Mouse (Mus musculus) layer of hippocampus, postnatal 10 days (tissue): ENCODE results near the gene Armc9. TPM values are rescaled to one million over a fixed set of nuclear protein-coding genes. Genes with fewer than 3 reads are reported as not detected.

Experiments used
- DNase-seq, 2 experiments: peaks; one replicate each; pipeline ENCODE4 v3.0.0; 2021; ENCODE audit warnings: low spot score in 2 of 2
- total RNA-seq, 2 experiments: library from RNA; stranded (reverse); gene quantifications; 2 replicates each; pipeline ENCODE4 v1.2.3; 2021

The Armc9 gene
- total RNA-seq, 2 experiments from 2014 or later = 38.8 to 40.3 TPM

DNA sequence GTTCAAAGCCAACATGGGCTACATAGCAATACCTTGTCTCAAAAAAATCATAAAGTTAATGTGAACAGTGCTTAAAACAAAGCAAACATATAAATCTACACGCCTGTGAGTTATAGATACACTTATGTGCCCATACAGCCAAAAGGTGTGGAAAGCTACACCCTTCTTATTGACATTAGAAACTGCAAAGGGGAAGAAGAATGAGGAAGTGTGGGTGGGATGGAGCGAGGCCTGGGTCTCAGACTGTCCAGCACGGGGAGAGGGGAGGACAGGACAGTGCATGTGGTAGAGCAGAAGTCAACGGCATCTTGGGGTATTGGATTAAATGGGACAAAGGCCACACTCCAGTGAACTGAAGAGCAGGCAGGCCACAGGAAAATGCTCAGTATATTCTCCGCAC lies 61.8 kb downstream of the Armc9 start:
- DNase-seq = no peak

DNA sequence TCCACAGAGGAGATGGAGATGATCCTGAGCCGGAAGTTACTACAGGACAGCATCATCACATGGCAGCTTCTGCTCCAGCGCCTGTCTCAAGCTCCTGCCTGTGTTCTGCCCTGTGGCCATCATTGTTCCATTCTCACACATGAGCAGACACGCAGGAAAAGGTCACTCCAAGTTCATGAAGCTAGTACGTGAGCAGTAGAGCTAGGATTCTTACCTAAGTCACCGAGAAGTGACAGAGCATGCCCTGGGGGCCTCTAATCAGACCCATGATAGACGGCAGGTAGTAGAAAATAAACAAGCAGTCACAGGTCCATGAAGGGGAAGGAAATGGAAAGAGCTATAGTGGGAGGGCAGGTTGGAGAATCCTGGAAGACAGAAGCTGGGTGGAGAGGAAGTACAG lies 63.4 kb downstream of the Armc9 start:
- DNase-seq = no peak

GRCm38 (mm10) chr1:86225195-86225594 lies 70.6 kb downstream of the Armc9 start:
- no peak for DNase-seq

DNA sequence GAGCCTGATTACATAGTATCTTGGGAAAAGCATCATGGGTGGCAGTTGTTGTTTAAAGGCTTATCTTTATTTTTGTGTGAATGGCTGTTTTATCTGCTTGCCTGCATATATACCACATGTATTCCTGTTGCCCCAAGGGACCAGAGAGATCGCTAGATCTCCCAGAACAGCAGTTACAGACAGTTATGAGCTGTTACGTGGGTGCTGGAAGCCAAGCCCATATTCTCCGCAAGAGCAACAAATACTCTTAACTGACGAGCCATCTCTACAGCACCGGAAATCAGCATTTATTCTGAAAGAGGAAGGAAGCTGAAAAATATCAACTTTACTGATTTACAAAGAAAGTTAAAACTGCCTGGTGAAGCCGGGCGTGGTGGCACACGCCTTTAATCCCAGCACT lies 74.1 kb downstream of the Armc9 start:
- DNase-seq = no peak

DNA sequence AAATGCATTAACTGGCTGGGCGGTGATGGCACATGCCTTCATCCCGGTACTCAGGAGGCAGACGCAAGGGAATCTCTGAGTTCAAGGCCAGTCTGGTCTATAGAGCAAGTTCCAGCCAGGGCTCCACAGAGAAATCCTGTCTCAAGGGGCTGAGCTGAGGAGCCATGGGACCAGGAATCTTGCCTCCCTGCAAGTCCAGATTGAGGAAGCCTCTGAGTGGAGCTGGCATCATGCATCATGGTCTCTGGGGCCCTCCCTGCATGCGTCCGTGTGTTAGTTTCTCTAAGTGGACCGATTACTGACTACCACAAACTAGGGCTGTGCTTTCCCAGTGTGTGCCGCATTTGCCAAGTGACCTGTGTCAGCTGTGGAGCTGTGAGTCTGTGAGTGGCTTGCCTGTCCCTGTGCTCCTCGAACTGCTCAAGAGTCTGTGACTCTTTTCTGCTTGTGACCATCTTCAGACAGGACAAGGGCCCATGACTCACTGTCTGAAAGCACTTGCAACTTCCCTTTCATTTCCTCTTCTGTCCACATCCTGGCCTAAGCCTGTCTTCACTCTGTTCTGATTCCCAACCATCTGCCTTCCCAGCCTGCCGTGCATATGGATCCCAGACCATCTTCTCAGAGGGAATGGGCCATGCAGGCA lies 74.7 kb downstream of the Armc9 start:
- no peak for DNase-seq

DNA sequence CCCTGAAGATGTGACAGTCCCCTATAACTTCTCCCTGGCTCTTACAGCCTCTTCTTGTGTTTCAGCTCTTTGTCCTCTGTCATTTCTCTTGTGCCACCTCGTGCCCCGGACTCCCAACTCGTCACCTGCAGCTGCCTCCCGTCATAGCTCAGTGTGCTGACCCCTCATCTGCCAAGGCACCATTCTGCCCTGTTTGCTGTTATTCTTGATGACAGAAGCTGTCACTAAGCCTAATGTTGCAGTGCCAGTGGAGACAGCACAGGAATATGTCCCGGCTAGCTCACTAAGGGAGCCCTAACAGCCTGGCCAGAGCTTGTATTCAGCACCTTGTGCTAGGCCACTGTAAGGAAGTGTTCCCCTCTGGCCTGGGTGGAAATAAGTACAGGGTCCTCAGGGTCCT lies 78.1 kb downstream of the Armc9 start:
- DNase-seq = no peak

- DNase-seq = no peak
These were observed 79.2 kb downstream of the Armc9 start for GRCm38 (mm10) chr1:86233808-86234207.

DNA sequence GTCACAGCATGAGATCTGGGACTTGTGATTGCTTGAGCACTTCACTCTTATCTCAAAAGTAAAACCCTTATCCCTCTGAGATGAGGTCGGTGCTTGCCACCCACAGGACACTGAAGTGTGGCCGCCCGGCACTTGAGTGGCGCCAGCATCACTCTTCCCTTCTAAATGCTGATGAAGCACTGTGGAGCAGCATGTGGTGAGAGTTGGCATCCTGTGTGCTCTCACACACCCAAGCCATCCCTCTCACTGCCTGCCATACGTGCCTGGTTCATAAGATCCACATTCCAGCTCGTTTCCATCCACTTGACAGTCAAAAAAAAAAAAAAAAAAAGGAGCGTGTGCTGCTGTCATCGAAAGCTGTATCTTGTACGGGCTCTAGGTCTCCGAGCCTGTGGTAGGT lies 80.5 kb downstream of the Armc9 start:
- no peak for DNase-seq

GRCm38 (mm10) chr1:86236442-86236841 lies 81.9 kb downstream of the Armc9 start:
- DNase-seq = peak in 1 of 2 experiments; percentile 27

GRCm38 (mm10) chr1:86239010-86239409 lies 84.4 kb downstream of the Armc9 start:
- DNase-seq = no peak

DNA sequence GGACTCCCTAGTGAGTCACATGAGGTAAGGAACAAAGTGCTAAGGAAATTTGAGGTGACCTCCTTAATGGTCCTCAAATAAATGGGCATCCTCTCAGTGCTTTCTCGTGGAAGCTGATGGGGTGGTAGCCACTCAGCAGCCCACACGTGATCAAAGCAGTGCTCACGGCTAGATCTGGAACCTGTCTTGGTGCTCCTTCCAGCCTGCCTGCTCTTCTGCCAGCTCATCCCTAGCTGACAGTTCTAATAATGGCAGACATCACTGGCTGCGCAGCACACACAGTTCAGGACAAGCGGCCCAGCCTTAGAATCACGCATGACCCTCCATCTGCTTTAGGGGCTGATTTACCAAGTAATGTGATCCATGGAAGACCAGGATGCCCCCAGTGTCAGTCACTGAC lies 85.3 kb downstream of the Armc9 start:
- DNase-seq = no peak

- no peak for DNase-seq
These were observed 86.4 kb downstream of the Armc9 start for GRCm38 (mm10) chr1:86240959-86241358.

DNA sequence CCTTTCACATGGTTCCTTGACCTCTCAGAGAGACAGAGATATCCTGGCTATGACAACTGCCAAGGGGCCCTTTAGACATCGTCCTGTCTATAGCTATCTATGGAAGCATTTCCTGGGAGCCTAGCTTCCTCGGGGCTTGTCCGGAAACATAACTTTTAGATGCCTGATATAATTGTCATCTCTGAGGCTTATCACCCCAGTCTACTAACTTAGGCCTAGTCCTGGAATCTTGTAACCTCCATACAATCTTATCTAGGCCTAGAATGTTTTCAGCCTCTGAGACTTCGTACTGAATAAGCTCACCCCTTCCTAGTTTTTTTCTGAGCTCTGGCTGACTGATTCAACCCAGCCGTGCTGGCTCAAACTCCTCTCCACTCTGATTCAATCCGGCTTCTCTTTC lies 88.9 kb downstream of the Armc9 start:
- no peak for DNase-seq

DNA sequence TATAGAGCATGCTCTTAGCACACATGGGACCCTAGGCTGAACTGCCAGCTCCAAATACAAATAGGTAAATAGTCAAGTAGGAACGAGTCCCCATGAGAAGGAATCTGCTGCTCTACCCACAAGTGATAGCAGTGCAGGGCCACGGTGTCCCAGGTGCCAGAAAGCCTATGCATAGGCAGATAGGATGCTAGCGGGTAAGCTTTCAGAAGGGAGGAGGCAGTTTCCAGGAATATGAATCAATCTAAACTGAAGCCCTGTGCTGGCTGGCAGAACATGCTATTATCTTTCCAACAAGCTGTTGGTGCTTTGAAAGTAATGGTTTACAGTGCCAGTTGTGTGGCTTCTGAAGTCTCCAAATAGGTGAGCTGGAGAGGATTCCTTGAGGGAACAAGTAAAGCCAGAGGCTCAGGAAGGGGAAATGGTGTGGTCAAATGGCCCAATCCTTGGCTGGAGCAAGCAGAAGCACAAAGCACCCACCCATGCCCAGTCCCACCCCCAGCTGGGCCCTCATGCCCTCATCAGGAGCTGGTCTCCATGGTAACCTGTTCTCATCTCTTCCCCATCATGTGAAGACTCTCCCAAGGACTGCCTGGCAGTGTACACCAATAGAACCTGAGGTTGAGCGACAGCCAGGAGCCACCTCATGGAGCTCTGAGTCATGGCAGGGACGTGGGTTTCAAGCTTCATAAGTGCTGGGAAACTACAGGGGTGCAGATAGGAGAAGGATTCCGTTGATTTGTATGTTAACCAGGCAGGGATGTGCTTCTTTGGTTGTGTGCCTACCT lies 90.9 kb downstream of the Armc9 start:
- no peak for DNase-seq

DNA sequence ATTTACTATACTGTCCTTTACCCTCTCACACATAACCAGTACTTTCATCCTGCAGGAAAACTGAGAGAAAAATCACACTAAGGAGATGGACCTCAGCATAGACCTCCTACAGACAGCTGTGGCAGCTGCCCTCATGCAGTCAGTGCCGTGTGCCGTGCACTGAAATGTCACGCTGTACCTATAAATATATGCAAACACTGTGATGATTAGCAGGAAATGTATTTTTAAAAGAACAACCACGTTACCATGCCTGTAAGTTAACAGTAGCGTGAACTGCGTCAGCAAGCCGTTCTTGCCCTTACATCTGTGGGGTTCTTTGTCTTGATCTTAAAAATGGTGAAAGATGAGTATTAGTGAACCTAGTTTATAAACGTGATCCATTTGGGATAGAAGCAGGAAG lies 98.8 kb downstream of the Armc9 start:
- DNase-seq = no peak

DNA sequence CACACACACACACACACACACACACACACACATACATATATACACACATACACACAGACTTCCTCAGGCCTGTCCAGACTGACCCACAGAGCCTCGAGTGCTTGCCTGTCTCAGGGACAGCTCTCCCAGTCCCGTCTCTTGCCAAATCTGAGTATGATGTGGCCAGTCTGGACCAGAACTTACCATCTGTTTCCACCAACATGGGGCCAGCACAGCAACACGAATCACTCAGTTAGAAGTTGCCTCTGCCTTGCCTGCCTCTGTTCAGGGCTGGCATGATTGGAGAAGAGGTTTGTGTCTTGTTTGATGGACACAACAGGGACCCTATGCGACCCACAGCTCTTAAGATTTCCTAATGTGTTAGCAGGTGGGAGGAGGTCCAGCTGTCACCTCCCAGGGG lies 101.7 kb downstream of the Armc9 start:
- DNase-seq = no peak

DNA sequence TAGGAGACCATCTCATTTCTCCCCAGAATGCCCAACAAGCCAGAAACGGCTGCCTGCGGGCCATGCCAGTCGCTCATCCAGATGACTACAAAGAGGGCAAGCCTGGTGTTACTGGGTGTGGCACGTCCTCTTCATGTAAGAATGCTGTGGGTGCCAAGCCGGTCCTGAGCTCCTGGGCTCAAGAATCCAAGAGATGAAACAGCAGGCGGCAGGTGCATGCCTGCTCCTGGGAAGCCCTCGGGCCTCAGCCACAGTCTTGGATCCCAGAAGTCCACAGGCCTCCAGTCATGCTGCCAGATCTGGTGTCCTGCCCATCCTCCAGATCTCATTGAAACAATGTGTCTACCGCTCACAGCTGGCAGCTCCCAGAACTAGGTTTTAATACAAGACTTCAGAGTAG lies 102.6 kb downstream of the Armc9 start:
- no peak for DNase-seq

GRCm38 (mm10) chr1:86258171-86258824 lies 103.7 kb downstream of the Armc9 start:
- DNase-seq = no peak

DNA sequence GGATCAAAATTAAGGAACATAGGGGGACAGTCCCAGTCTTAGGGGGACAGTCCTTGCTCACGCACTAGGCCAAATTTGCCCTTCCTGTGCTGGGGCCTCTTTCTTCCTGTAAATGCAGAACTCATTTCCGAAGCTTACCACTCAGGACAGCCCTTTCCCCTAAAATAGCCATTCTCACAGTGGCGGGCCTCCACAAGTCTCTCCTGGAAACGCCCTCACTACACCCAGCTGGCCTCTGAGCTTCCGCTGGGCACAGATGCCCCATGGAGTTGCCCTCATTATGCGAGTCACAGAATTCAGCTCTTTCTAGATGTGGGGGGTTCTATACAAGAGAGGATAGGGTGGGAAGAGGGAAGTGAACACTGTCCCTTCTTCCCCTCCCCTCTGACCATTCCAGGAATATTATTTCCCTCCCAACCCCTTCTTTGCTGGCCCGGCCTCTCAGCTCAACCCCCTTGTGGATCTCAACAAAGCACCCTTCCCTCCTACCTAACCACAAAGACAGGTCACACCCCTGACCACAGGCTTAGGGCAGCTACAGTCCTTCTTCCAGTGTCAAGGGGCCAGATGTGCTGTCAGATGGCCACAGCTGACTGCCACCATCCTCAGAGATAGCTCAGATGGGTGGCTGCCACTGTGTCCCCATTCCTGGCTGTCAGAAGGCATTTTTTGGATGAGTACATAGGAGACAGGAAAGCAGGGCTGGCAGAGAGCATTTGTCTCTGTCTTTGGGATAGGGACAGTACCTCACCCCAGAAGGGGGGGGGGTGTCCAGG lies 109.2 kb downstream of the Armc9 start:
- DNase-seq = no peak

DNA sequence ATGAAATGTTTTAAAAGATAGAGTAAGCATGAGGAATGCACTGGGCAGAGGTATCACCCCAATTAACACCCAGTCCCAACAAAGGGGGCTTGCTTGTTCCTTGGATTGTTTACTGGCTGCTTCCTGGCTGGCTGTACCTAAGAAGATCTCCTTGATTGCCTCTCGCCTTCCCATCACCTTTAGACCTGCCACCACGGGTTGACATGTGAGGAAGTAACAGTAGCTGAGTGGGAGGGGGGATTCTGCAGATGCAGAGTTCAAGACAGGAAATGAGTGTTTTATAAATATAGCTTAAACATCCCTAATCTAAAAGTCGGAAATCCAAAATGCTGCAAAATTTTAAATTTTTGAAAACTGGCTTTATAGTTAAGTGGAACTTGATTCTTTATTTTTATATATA lies 110.5 kb downstream of the Armc9 start:
- no peak for DNase-seq

DNA sequence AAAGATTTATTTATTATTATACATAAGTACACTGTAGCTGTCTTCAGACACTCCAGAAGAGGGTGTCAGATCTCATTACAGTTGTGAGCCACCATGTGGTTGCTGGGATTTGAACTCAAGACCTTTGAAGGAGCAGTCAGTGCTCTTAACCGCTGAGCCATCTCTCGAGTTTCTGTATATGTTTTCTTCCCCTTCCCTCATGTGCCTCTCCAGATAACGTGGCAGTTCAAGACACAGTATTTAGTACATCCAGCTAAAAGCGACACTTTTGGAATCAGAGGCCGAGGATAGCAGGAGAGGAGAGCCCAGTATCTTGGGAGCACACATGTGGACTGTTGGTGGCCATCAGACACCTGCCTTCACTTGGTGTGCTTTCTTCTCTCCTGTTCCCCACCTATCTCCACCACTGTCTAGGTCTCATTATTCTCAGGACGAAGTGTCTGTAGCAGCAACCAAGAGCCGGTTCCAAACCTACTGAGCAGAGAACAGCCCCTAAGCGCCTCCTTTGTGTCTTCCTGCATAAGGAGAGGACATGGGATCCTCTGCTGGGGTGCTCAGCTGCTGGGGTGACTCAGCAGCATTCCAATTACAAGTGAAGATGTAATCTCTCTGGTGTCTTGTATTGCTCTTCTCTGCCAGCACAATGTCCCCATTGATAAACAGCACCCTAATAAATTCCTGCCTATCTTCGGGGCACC lies 114.1 kb downstream of the Armc9 start:
- no peak for DNase-seq
